Mouse (Mus musculus) liver, embryonic 14.5 days (tissue): ENCODE data around the gene Stxbp5l. TPM values are rescaled to one million over a fixed set of nuclear protein-coding genes. Genes with fewer than 3 reads are reported as not detected.
"Not testable (repeated sequence)": the region's sequence is repeated elsewhere in the genome, so short reads cannot be mapped to it uniquely, and the experiment has no call there.

Experiments used
- ATAC-seq: fragments of 200-750 bp; cut with Nextera tagmentation; 2 replicates; pipeline ENCODE4 v1.8.0; 2017; ENCODE audit warnings: moderate number of reproducible peaks, mild to moderate bottlenecking, moderate library complexity; ENCODE audit not compliant: insufficient read depth
- DNase-seq, 3 experiments: peaks; one replicate each; pipeline ENCODE4 v3.0.0-alpha.2; 2012 to 2013; ENCODE audit warnings: low read depth in 3 of 3, low spot score in 3 of 3
- H3K27ac ChIP-seq: fragments of 300-500 bp; sonication (generic); 2 replicates; pipeline ENCODE4 v1.5.1; 2014; ENCODE audit warnings: moderate library complexity, mild to moderate bottlenecking, control low read depth, inconsistent platforms
- H3K27me3 ChIP-seq: fragments of 300-500 bp; sonication (generic); 2 replicates; pipeline ENCODE4 v1.6.1; 2014; ENCODE audit warnings: mild to moderate bottlenecking, low read length, moderate library complexity; ENCODE audit not compliant: control insufficient read depth, insufficient read depth
- H3K36me3 ChIP-seq: fragments of 300-500 bp; sonication (generic); replicated peaks from 2 replicates; pipeline ENCODE4 v1.6.1; 2014; ENCODE audit warnings: low read depth; ENCODE audit not compliant: control insufficient read depth, insufficient read depth
- H3K4me1 ChIP-seq, 2 experiments: fragments of 200-500 bp in 1 of 2; fragments of 300-500 bp in 1 of 2; sonication (generic) in 1 of 2; replicated peaks; 2 replicates each; pipeline ENCODE4 v1.6.1; 2012 to 2014; ENCODE audit warnings: antibody characterized with exemption in 1 of 2, inconsistent platforms in 1 of 2, low read length in 1 of 2; ENCODE audit not compliant: control insufficient read depth in 2 of 2, insufficient read depth in 2 of 2
- H3K4me2 ChIP-seq: fragments of 300-500 bp; sonication (generic); 2 replicates; pipeline ENCODE4 v1.6.1; 2014; ENCODE audit warnings: low read depth, mild to moderate bottlenecking, control low read depth, moderate library complexity
- H3K4me3 ChIP-seq, 2 experiments: fragments of 200-500 bp in 1 of 2; fragments of 300-500 bp in 1 of 2; sonication (generic) in 1 of 2; 2 replicates each; pipeline ENCODE4 v1.5.1; 2012 to 2014; ENCODE audit warnings: low read depth in 2 of 2, low read length in 2 of 2, mild to moderate bottlenecking in 2 of 2, control low read depth in 1 of 2, inconsistent platforms in 1 of 2, moderate library complexity in 1 of 2; ENCODE audit not compliant: insufficient read depth in 1 of 2
- H3K9ac ChIP-seq: fragments of 300-500 bp; sonication (generic); replicated peaks from 2 replicates; pipeline ENCODE4 v1.6.1; 2014; ENCODE audit warnings: mild to moderate bottlenecking, control low read depth, moderate library complexity
- H3K9me3 ChIP-seq: fragments of 300-500 bp; sonication (generic); 2 replicates; pipeline ENCODE4 v1.6.1; 2016; ENCODE audit warnings: low read length, mixed read lengths; ENCODE audit not compliant: control insufficient read depth
- CTCF ChIP-seq: IDR thresholded peaks from 2 replicates; pipeline ENCODE4 v1.5.1; 2016; ENCODE audit warnings: antibody characterized with exemption, low read depth, control low read depth
- EP300 ChIP-seq: IDR thresholded peaks from 2 replicates; pipeline ENCODE4 v1.6.1; 2016; ENCODE audit warnings: antibody characterized with exemption, low read depth
- WGBS: fragments of 180-500 bp; shearing (Covaris S2); extraction: QIAGEN DNeasy Blood & Tissue Kit; methylation state at CpG from one replicate; pipeline ENCODE4 v1.1.7; 2014; ENCODE audit not compliant: insufficient replicate concordance; 5-methylcytosine and 5-hydroxymethylcytosine counted together
- polyA plus RNA-seq, 2 experiments: library from polyadenylated mRNA; depleted of rRNA in 1 of 2; stranded (reverse) in 1 of 2; unstranded in 1 of 2; fragments of >200 nt; fragmentation: Nextera tagmentation in 1 of 2; extraction: Ambion mirVana in 1 of 2; gene quantifications; 2 replicates each; pipeline versions ENCODE4 v1.2.1 to v1.2.3; 2012 to 2014

Stxbp5l gene
- polyA plus RNA-seq, 2 experiments: not detected

GRCm38 (mm10) chr16:37355621-37356020 lies 29.1 kb downstream of the Stxbp5l start:
- Histone ChIP-seq H3K9me3 (no peaks in the 10 kb centered on the region), H3K27me3 (no peaks in the 10 kb centered on the region), H3K4me1 (no peaks in the 10 kb centered on the region), H3K4me2 (no peak overlapping the region), H3K4me3 (no peak overlapping the region), H3K36me3 (no peaks in the 10 kb centered on the region), H3K27ac (no peak overlapping the region), H3K9ac (no peak overlapping the region)
- 60% methylated on average over 3 of the region's 3 CpGs for WGBS
- DNase-seq (no peak), ATAC-seq (no peak)
- TF ChIP-seq CTCF (no peak), EP300 (no peak)

GRCm38 (mm10) chr16:37347092-37347491 lies 37.7 kb downstream of the Stxbp5l start:
- ATAC-seq (no peak), DNase-seq (no peak)
- Histone ChIP-seq H3K4me3 (no peak overlapping the region), H3K4me2 (no peak overlapping the region), H3K4me1 (no peaks in the 10 kb centered on the region), H3K27ac (no peak overlapping the region), H3K36me3 (no peaks in the 10 kb centered on the region), H3K27me3 (no peaks in the 10 kb centered on the region), H3K9ac (no peak overlapping the region), H3K9me3 (no peaks in the 10 kb centered on the region)
- 26% methylated on average over 3 of the region's 3 CpGs for WGBS
- TF ChIP-seq EP300 (no peak), CTCF (peak; percentile 32)

GRCm38 (mm10) chr16:37344960-37345359 lies 39.8 kb downstream of the Stxbp5l start:
- DNase-seq: no peak
- Histone ChIP-seq H3K9ac (no peak overlapping the region), H3K4me3 (no peak overlapping the region), H3K4me1 (no peaks in the 10 kb centered on the region), H3K27ac (no peak overlapping the region), H3K9me3 (no peaks in the 10 kb centered on the region), H3K36me3 (no peaks in the 10 kb centered on the region), H3K4me2 (no peak overlapping the region), H3K27me3 (no peaks in the 10 kb centered on the region)
- 28% methylated on average over 2 of the region's 2 CpGs for WGBS
- TF ChIP-seq EP300 (no peak), CTCF (no peak)
- ATAC-seq: no peak

GRCm38 (mm10) chr16:37341446-37341845 lies 43.3 kb downstream of the Stxbp5l start:
- H3K4me1 ChIP-seq, H3K4me3 ChIP-seq, H3K27me3 ChIP-seq, H3K36me3 ChIP-seq, H3K27ac ChIP-seq, H3K9ac ChIP-seq, DNase-seq, H3K9me3 ChIP-seq, ATAC-seq, H3K4me2 ChIP-seq: not testable (repeated sequence)

GRCm38 (mm10) chr16:37338177-37338576 lies 46.6 kb downstream of the Stxbp5l start:
- H3K9me3 ChIP-seq: no peaks in the 10 kb centered on the region
- H3K4me1 ChIP-seq: no peaks in the 10 kb centered on the region
- no peaks in the 10 kb centered on the region for H3K27me3 ChIP-seq
- 61% methylated on average over 1 of the region's 1 CpGs for WGBS
- H3K36me3 ChIP-seq: no peaks in the 10 kb centered on the region
- no peak overlapping the region for H3K4me2 ChIP-seq
- ATAC-seq: no peak
- TF ChIP-seq EP300 (no peak), CTCF (no peak)
- H3K27ac ChIP-seq: no peak overlapping the region
- H3K4me3 ChIP-seq: no peak overlapping the region
- H3K9ac ChIP-seq: no peak overlapping the region
- no peak for DNase-seq

GRCm38 (mm10) chr16:37337529-37337928 lies 47.2 kb downstream of the Stxbp5l start:
- DNase-seq (no peak), ATAC-seq (no peak)
- Histone ChIP-seq H3K9ac (no peak overlapping the region), H3K27me3 (no peaks in the 10 kb centered on the region), H3K4me3 (no peak overlapping the region), H3K4me1 (no peaks in the 10 kb centered on the region), H3K4me2 (no peak overlapping the region), H3K36me3 (no peaks in the 10 kb centered on the region), H3K9me3 (no peaks in the 10 kb centered on the region), H3K27ac (no peak overlapping the region)
- 70% methylated on average over 1 of the region's 1 CpGs for WGBS
- TF ChIP-seq EP300: no peak
- no peak for TF ChIP-seq CTCF
